Mouse (Mus musculus): ENCODE measurements around the gene Ubald2. TPM values are rescaled to one million over a fixed set of nuclear protein-coding genes. Genes with fewer than 3 reads are reported as not detected.
"Not testable (repeated sequence)": the region's sequence is repeated elsewhere in the genome, so short reads cannot be mapped to it uniquely, and the experiment has no call there.

The Ubald2 gene
- polyA plus RNA-seq, 1 experiment from 2014 or later: 50.7 TPM

DNA sequence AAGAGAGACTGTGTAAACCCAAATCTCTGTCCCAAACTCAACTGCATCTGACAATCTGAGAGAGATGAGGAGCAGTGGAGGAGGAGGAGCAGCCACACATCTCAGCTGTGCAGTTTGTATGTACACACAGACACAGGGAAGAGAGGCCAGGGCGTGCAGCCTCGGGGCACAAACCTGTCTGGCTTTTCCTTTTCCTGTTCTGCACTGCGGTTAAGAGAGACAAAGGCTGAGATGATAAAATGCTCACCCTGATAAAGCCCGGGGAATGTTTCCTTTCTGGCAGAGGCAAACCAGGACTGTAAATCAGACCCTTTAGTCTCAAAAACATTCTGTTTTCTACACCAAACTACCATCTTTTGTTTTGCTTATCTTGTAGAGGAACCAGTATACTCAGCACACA lies 33.3 kb upstream of the Ubald2 start:
- no peak for ATAC-seq
- Histone ChIP-seq H3K4me3 (replicated peaks) (no peak overlapping the region), H3K36me3 (0 out of 2 replicates have a peak, but pooled peaks cover 6% of the 10 kb centered on the region), H3K4me1 (replicated peaks) (0 out of 2 replicates have a peak, but pooled peaks cover 5% of the 10 kb centered on the region), H3K27me3 (replicated peaks) (no peaks in the 10 kb centered on the region), H3K4me2 (replicated peaks) (no peak overlapping the region), H3K27ac (peak overlapping the region; percentile 56; the same call in 1 of the 2 replicates), H3K9me3 (no peaks in the 10 kb centered on the region), H3K9ac (no peak overlapping the region)
- 7% methylated on average over 4 of the region's 4 CpGs for WGBS

DNA sequence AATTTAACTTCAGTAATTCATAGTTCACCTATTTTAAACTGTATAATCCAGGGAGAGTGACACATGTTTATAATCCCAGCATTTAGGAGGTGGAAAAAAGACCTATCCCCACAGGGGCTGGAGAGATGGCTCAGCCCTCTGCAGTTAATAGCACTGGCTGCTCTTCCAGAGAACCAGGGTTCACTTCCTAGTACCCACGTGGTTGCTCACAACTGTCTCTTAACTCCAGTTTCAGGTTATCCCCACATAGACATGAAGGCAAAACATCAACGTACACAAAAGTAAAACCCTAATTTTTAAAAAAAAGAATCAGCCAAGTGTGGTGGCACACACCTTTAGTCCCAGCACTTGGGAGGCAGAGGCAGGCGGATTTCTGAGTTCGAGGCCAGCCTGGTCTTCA lies 28.3 kb upstream of the Ubald2 start:
- Histone ChIP-seq H3K27me3 (replicated peaks) (no peaks in the 10 kb centered on the region), H3K4me1 (replicated peaks) (0 out of 2 replicates have a peak, but pooled peaks cover 1% of the 10 kb centered on the region), H3K9ac (no peak overlapping the region), H3K9me3 (no peaks in the 10 kb centered on the region), H3K27ac (no peak overlapping the region), H3K36me3 (0 out of 2 replicates have a peak, but pooled peaks cover 6% of the 10 kb centered on the region), H3K4me3 (replicated peaks) (no peak overlapping the region), H3K4me2 (replicated peaks) (no peak overlapping the region)
- ATAC-seq: no peak
- 87% methylated on average over 4 of the region's 4 CpGs for WGBS

DNA sequence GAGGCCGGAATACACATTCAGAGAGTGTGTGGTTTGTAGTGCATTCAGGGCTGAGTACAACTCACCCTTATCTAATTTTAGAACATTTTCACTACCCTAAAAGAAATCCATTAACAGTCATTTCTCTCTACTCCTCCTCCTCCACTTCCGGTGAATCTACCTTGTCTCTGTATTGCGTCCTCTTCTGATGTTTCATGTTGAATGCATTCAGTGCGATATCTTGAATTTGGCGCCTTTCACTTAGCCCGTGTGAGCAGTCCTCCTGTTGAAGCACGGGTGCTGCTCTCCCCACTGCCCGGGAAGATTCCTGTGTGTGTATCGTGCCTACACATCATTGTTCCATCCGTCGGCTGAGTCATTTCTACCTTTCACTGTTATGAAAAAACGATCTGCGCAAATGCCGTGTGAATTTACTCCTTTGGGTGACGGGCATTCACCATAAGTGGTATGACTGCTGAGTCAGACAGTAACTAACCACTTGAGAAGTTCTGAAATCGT lies 27.6 kb upstream of the Ubald2 start:
- no peak for ATAC-seq
- no peak overlapping the region for H3K9ac ChIP-seq
- H3K27me3 ChIP-seq (replicated peaks): no peaks in the 10 kb centered on the region
- no peaks in the 10 kb centered on the region for H3K9me3 ChIP-seq
- no peak overlapping the region for H3K4me2 ChIP-seq (replicated peaks)
- 0 out of 2 replicates have a peak, but pooled peaks cover 6% of the 10 kb centered on the region for H3K36me3 ChIP-seq
- H3K4me1 ChIP-seq (replicated peaks): peaks cover 2% of the 10 kb centered on the region; the same call in 1 of the 2 replicates
- no peak overlapping the region for H3K27ac ChIP-seq
- no peak overlapping the region for H3K4me3 ChIP-seq (replicated peaks)
- 90% methylated on average over 16 of the region's 16 CpGs for WGBS

DNA sequence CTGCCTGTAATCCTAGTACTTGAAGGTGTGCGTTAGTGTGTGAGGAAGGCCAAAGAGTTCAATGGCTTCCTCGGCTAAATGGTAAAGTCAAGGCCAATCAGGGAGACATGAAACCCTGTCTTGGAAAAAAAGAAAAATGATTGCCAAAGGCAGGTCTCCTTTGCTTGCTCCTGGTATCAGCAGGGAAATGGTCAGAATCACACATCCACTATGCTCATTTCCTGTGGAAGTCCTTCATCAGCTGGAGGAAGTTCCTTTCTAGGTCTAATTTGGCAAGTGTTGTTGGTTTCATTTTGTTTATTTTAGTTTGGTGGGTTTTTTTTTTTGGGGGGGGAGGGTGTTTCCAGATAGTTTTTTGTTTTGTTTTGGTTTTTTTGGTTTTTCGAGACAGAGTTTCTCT lies 24.9 kb upstream of the Ubald2 start:
- no peak overlapping the region for H3K27ac ChIP-seq
- H3K36me3 ChIP-seq: no peaks in the 10 kb centered on the region
- H3K4me1 ChIP-seq (replicated peaks): peaks cover 14% of the 10 kb centered on the region
- no peak overlapping the region for H3K9ac ChIP-seq
- 83% methylated on average over 3 of the region's 3 CpGs for WGBS
- H3K4me3 ChIP-seq (replicated peaks): no peak overlapping the region
- no peaks in the 10 kb centered on the region for H3K27me3 ChIP-seq (replicated peaks)
- no peak overlapping the region for H3K4me2 ChIP-seq (replicated peaks)
- ATAC-seq: no peak
- no peaks in the 10 kb centered on the region for H3K9me3 ChIP-seq

DNA sequence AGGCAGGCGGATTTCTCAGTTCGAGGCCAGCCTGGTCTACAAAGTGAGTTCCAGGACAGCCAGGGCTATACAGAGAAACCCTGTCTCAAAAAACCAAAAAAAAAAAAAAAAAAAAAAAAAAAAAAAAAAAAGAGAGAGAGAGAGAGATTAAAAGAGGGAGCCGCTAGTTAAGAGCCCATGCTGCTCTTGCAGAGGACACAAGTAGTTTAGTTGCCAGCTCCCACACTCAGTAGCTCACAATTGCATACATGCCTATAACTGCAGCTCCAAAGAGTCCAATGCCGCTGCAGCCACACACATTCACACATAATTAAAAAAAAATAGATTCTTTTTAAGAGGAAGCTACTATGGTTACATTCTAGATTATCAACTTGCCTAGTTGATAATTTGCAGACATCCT lies 23.5 kb upstream of the Ubald2 start:
- ATAC-seq; H3K27me3 ChIP-seq (replicated peaks); H3K27ac ChIP-seq; H3K4me3 ChIP-seq (replicated peaks); H3K36me3 ChIP-seq; H3K9me3 ChIP-seq; H3K4me2 ChIP-seq (replicated peaks); H3K9ac ChIP-seq: not testable (repeated sequence)
- peaks cover 14% of the 10 kb centered on the region for H3K4me1 ChIP-seq (replicated peaks)
- WGBS: 85% methylated on average over 4 of the region's 4 CpGs

DNA sequence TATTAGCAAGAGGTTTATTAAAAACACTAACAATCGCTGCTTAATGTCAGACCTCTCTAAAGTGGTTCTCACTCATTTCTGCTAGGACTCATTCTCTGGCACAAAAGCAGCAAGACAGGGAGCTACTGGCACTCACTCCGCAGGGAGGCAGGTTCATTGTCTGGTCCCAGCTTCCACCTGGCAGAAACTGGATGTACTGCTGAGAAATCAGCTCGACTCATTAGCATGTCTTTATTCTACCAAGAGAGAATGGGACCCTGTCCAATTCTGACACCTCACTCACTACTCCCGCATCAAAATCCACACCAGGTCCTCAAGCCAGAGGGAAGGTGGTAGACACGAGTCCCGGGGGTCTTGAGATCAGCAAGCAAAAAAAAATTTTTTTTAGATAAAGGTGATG lies 22.3 kb upstream of the Ubald2 start:
- no peaks in the 10 kb centered on the region for H3K9me3 ChIP-seq
- no peaks in the 10 kb centered on the region for H3K36me3 ChIP-seq
- H3K9ac ChIP-seq: peak overlapping the region; percentile 83
- WGBS: 35% methylated on average over 6 of the region's 6 CpGs
- peak overlapping the region; percentile 83 for H3K4me3 ChIP-seq (replicated peaks)
- H3K27ac ChIP-seq: no peak overlapping the region
- H3K4me2 ChIP-seq (replicated peaks): peak overlapping the region; percentile 97
- no peak for ATAC-seq
- H3K27me3 ChIP-seq (replicated peaks): no peaks in the 10 kb centered on the region
- H3K4me1 ChIP-seq (replicated peaks): peaks cover 17% of the 10 kb centered on the region

DNA sequence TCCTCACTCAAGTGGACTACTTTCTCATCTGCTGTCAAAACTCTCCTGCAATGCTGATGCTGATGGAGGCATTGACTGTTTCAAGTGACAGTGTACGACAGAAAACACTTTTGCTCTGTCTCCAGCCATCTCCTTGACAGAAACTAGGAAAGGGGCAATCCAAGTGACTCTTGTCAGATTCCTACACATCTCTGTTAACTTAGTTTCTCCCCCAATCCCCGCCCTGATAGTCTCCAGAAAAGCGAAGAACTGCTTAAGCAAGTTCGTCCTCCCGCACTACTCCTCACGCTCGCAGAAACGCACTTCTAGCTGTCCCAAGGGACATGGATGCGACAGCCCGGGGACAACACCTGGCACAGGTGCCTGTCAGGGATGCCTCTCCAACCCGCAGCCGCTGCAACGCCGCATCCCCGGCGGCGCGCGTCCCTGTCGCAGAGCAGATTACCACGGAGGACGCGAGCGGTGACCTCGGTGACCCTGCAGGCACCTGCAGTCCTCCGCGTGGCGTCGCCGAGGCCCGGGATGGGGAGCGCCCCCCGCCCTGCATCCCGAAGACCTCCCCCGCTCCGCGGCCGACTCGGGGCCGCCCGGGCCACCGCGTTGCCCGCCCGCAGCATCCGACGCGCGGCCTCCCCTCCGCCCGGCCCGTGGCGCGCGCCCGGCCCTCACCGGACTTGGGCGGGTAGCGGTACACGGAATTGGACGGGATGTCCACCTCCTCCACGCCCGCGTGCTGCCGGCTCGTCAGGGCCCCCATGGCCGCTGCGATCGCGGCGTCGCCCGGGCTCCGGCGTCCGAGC lies 21.7 kb upstream of the Ubald2 start:
- peak; percentile 57 for ATAC-seq
- Histone ChIP-seq H3K36me3 (no peaks in the 10 kb centered on the region), H3K27me3 (replicated peaks) (no peaks in the 10 kb centered on the region), H3K4me2 (replicated peaks) (peak overlapping the region; percentile 97), H3K4me1 (replicated peaks) (peaks cover 20% of the 10 kb centered on the region), H3K27ac (peak overlapping the region; percentile 73), H3K4me3 (replicated peaks) (peak overlapping the region; percentile 83), H3K9ac (peak overlapping the region; percentile 83), H3K9me3 (no peaks in the 10 kb centered on the region)
- WGBS: under 1% methylated on average over 76 of the region's 76 CpGs

DNA sequence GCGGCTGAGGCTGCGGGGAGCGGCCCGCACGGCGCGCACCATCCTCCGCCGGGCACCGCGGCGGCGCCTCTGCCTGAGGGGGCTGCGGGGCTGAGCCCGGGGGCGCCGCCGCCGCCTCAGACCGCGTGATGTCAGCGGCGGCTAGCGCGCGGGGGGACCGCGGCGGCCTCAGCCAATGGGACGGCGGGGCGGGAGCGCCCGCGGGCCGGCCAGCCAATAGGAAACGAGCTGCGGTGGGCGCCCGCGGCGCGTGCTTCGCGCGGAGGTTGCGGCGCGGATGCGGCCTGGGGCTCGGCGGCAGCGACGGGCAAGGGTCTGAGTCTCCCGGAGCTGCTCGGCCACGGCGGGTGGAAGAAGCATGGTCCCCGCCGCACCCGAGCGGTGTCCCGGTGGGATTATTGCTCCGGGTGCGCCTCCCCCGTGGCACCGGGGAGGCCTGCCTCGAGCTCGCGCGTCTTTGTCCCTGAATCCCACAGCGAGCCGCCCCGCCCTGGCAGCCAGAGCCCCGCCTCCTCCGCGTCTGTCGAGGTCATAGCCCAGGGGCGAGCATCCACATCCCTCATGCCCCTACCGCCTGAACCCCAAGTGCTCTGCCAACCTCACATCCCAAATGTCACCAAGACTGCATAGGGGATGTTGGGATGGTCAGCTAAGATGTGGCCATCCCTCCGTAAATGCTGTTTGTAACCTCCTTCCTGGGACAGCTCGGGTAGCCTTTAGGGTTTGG lies 20.8 kb upstream of the Ubald2 start, which contains the start of gene Rnf157:
Gene Rnf157 (minus strand): TSS at position 129 of the 727 bp plus-strand sequence.
- Histone ChIP-seq H3K9ac (peak within 1 kb of the TSS; percentile 83), H3K27me3 (replicated peaks) (no peaks in the 10 kb centered on the region), H3K36me3 (no peaks in the 10 kb centered on the region), H3K27ac (peak within 1 kb of the TSS; percentile 73), H3K4me2 (replicated peaks) (peak within 1 kb of the TSS; percentile 97), H3K4me3 (replicated peaks) (peak within 1 kb of the TSS; percentile 83), H3K9me3 (no peaks in the 10 kb centered on the region), H3K4me1 (replicated peaks) (peaks cover 21% of the 10 kb centered on the region)
- peak; percentile 95 for ATAC-seq
- WGBS: 2% methylated on average over 73 of the region's 82 CpGs

DNA sequence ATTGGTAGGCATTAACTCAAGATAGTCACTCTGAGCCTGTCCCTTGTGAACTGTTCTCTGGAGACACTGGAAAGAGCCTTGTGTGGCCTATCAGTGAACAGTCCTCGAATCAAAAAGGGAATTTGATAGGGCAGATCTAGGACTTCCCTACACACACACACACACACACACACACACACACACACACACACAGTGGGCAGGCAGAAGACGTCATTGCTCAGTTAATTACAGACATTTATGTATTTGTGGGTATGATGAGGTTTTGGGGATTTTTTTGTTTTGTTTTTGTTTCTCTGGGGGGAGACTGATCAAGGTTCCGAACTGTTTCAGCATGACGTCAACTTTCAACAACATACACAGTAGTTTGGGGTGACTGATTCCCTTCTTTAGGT lies 20.3 kb upstream of the Ubald2 start:
- WGBS: 78% methylated on average over 4 of the region's 4 CpGs
- no peak for ATAC-seq
- H3K9me3 ChIP-seq: no peaks in the 10 kb centered on the region
- peak overlapping the region; percentile 83; the same call in 1 of the 2 replicates for H3K4me3 ChIP-seq (replicated peaks)
- no peaks in the 10 kb centered on the region for H3K36me3 ChIP-seq
- no peaks in the 10 kb centered on the region for H3K27me3 ChIP-seq (replicated peaks)
- peak overlapping the region; percentile 97 for H3K4me2 ChIP-seq (replicated peaks)
- peak overlapping the region; percentile 73; the same call in 1 of the 2 replicates for H3K27ac ChIP-seq
- H3K9ac ChIP-seq: peak overlapping the region; percentile 83; the same call in 1 of the 2 replicates
- H3K4me1 ChIP-seq (replicated peaks): peaks cover 24% of the 10 kb centered on the region

DNA sequence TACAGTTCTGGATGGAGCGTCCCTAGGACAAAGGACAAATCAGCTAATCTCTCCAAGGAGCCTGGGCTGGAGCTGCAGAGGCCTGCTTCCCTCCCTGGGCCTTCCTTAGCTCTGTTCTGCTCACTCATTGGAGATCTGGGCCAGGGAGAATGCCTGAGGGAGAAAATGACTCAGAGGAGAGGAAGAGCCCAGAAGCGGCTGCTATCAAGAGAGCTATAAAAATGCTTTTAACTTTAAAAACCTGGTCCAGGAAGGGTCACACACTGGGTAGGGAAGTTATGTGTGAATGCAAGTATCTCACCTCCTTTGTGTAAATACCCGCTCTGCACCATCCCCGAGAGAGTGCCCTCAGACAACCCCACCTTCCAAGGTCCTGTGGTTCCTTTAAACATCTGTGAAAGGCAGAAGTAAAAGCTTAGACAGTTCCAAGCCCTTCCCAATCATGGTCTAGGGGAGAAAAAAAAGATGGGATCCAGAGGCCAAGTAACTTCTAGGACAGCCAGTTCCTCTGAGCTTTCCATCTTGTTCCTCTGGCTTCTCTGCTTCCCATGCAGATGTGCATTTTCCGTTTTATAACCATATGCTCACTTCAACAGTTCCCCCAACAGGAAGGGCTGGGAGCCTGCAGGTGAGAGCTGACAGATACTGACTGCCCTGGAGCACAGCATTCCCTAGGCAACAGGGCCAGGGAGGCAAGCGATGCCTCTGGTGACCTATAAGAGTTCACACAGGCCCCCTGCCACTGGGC lies 17.5 kb upstream of the Ubald2 start:
- 48% methylated on average over 6 of the region's 6 CpGs for WGBS
- no peak overlapping the region for H3K9ac ChIP-seq
- H3K27me3 ChIP-seq (replicated peaks): no peaks in the 10 kb centered on the region
- peaks cover 24% of the 10 kb centered on the region for H3K4me1 ChIP-seq (replicated peaks)
- H3K9me3 ChIP-seq: no peaks in the 10 kb centered on the region
- no peak overlapping the region for H3K4me2 ChIP-seq (replicated peaks)
- peak; percentile 37 for ATAC-seq
- H3K27ac ChIP-seq: peak overlapping the region; percentile 57
- H3K4me3 ChIP-seq (replicated peaks): no peak overlapping the region
- H3K36me3 ChIP-seq: no peaks in the 10 kb centered on the region

DNA sequence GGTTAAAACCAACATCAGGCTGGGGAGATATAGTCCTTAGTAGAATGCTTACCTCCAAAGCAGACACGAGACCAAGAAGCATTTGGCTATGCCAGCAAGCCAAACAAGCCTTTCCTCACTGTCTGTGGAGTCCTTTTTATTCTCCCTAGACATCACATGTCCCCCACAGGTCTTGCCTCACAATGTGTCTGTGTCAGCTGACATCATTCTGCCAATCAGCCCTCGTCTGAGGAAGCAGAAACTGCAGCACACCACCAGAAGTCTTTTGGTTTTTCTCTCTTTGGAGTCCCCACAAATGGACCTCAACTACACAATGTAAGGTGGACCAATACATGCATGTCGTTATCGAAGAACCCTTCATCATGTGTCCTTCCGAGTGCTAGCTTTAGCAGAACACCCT lies 16.8 kb upstream of the Ubald2 start:
- 90% methylated on average over 5 of the region's 5 CpGs for WGBS
- Histone ChIP-seq H3K9ac (no peak overlapping the region), H3K4me3 (replicated peaks) (no peak overlapping the region), H3K36me3 (no peaks in the 10 kb centered on the region), H3K27me3 (replicated peaks) (no peaks in the 10 kb centered on the region), H3K4me1 (replicated peaks) (peaks cover 18% of the 10 kb centered on the region), H3K4me2 (replicated peaks) (no peak overlapping the region), H3K9me3 (no peaks in the 10 kb centered on the region), H3K27ac (peak overlapping the region; percentile 57; the same call in 1 of the 2 replicates)
- no peak for ATAC-seq

Measured in intestine, embryonic 15.5 days (tissue).